Mouse (Mus musculus): ENCODE data around the gene Gm12355. TPM values are rescaled to one million over a fixed set of nuclear protein-coding genes. Genes with fewer than 3 reads are reported as not detected.
"Not testable (repeated sequence)": the region's sequence is repeated elsewhere in the genome, so short reads cannot be mapped to it uniquely, and the experiment has no call there.

Gm12355 gene
- 10 to 100 TPM in 1 of 2 experiments, 1 to 10 TPM in 1; 6.6 to 10.4 TPM for total RNA-seq (2021)
- long read RNA-seq, experiment 1, partial matches to known transcripts = 0 of 2 reads
- long read RNA-seq, experiment 1, other reads (novel, unspliced or antisense) = 0 of 2 reads
- long read RNA-seq, experiment 2 = 0 reads

- DNase-seq = no peak
Measured at GRCm38 (mm10) chr11:98625611-98626410, at the start of gene Gm12355, which contains the start of gene Gsdma3. TSS of gene Gm12355 (minus strand) at chr11:98625661. TSS of gene Gsdma3 (plus strand) at chr11:98626360.

- peak; percentile 60 to 68 for DNase-seq
Measured at GRCm38 (mm10) chr11:98673136-98673535, 47.7 kb upstream of the Gm12355 start.

- no peak for DNase-seq
Measured at GRCm38 (mm10) chr11:98672482-98672881, 47.0 kb upstream of the Gm12355 start.

GRCm38 (mm10) chr11:98671857-98672256, 46.4 kb upstream of the Gm12355 start:
- no peak for DNase-seq

GRCm38 (mm10) chr11:98671284-98671815, 45.9 kb upstream of the Gm12355 start:
- DNase-seq = no peak

- no peak for DNase-seq
Measured at GRCm38 (mm10) chr11:98668984-98669383, 43.5 kb upstream of the Gm12355 start.

DNA sequence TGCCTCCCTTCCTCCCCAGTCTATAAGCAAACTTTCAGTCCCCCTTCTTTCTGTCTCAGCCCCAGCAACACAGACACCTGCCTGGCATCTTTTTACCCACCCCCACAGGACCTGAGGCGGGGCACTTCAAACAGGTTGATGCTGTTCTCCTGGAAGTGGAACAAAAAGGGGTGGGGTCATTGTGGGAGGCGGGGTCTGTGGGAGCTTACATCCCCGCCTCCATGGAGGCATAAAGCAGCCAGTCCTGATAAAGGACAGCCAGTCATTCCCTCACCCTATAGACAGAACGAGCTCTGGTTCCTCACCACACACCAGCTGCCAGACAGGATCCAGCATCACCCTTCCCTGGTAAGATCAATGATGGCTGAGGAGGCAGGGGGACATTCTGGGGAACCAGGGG, 38.6 kb upstream of the Gm12355 start, which contains the start of gene Gsdma:
Gsdma (plus strand) TSS at position 261 of the 400 bp plus-strand sequence.
- DNase-seq = no peak

GRCm38 (mm10) chr11:98660517-98660916, 35.1 kb upstream of the Gm12355 start:
- peak; percentile 53 to 63 for DNase-seq

DNA sequence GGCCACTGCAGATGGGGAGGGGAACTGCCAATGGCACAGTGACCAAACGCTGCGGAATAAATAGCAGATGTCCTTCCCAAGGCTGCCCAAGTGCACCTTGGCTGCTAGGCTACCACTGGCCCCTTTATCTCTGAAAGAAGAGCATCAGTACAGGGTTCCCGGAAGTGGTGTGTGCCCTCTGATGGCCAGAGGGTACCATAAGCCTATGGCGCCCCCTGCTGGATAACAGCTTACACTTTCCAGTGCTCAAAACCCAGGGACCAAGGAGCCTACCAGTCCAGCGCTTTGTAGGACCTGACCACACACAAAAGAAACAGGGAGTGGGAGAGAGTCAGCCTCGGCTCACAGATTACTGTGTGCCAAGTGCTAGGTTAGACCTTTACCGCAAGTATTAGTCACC, 29.6 kb upstream of the Gm12355 start:
- DNase-seq = peak; percentile 31 to 51

- DNase-seq = no peak
Measured at GRCm38 (mm10) chr11:98646459-98646858, 21.0 kb upstream of the Gm12355 start, which contains the start of gene Gsdma2. TSS of gene Gsdma2 (plus strand) at chr11:98646759.

DNA sequence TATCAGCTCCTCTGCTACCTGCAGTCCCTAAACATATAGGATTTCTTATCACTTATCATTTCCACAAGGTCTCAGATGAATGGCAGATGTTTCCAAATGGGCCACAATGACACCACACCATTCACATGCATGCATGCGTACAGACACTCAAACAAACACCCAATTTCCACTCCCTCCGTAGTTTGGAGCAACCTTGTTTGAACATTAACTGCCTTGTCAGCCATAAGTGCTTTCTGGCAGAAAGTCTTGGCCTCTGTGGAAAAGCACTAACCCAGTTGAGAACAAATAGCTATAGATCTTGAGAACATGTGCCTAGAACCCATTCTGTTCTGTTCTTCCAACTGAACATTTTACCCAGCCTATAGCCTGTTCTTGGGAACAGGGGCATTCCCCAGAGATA, 20.5 kb upstream of the Gm12355 start:
- DNase-seq = no peak

DNA sequence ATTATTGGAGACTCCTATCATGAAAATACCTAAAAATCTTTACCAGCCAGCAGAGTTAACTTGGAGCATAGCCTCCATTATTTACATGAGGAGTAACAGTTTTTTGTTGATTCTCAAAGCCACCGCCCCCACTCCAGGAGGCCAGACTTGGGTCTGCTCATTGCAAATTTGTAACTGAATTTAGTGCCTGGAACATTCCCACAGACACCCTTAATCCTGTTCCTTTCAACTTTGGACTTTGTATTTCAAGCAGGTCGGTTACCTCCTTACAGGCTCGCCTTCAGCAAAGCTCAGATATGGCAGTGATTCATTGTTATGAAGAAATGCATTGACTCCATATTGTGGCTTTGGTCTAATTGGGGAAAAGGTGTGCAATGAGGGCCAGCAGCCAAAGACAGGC, 19.3 kb upstream of the Gm12355 start:
- no peak for DNase-seq

GRCm38 (mm10) chr11:98640091-98640490, 14.6 kb upstream of the Gm12355 start:
- no peak for DNase-seq

- DNase-seq = no peak
Measured at GRCm38 (mm10) chr11:98637501-98637900, 12.0 kb upstream of the Gm12355 start.

GRCm38 (mm10) chr11:98635312-98635970, 10.0 kb upstream of the Gm12355 start:
- DNase-seq = not testable (repeated sequence)

GRCm38 (mm10) chr11:98630646-98631045, 5.2 kb upstream of the Gm12355 start:
- DNase-seq = no peak

DNA sequence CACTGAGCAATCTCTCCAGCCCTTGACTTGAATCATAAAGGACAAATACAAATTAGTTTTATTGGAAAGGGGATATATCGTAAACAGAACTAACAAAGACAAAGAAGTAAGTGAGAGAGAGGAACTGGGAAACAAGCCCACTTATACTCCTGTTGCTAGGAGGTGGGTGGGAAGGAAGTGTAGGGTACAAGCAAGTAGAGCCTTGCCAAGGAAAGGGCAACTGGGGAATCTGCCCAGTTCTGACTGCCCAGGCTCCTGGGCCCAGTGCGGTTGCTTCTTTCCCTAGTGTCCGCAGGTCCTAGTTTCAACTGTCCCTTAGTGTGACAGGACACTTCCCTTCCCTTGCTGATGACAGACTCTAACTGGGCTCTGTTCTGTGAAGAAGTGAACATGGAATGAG, 3.2 kb upstream of the Gm12355 start:
- no peak for DNase-seq

DNA sequence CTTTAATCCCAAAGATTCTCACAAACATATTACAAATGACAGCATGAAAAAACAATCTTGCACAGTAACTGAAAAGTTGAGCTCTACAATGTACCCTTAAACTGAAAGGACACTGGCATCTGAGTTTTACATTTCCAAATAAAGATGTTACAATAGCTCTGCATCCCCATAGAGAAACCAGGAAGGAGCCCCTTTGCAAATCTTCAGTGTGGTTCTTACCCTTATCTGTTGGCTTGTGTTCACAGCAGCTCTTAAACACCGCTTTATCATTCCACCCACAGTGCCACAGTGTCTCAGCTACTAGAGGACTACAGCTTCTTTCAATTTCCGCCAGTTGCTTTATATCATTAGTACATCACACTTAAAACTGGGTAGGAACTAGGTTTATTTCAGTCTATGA, 1.1 kb downstream of the Gm12355 start:
- not testable (repeated sequence) for DNase-seq

DNA sequence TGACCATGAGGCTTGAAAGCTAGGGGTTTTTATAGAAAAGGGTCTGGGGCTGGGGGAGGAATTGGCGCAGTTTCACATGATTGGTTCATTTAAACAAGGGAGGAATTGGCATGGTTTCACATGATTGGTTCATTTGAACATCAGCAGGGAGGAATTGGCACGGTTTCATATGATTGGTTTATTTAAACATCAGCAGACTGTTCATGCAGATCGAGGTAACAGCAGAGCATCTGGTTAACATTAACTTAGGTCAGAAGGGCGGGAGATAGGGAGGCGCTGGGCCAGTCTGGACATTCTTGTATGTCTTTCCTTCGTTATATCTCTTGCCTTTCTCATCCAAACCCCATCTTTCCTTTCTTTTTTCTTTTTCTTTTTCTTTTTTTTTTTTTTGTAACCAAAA, 1.5 kb downstream of the Gm12355 start:
- DNase-seq = not testable (repeated sequence)

DNA sequence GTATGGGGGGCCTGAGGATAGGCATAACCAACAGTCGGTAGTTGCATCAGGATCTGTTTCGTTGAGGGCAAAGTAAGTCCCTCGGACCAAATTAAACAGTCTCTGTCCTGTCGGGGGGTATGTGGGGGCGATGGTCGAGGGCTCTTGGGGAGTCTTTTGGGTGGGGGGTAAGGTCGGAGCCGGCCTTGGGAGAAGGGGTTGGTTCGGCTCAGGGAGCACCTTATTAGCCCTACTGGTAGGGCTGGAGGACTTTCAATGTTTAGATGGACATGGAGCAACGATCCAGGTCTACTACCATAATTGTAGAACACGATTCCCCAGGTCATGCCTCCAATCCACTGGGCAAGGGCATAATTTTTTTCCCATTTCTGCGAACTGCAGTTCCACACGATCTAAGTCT, 4.7 kb downstream of the Gm12355 start:
- DNase-seq = no peak

DNA sequence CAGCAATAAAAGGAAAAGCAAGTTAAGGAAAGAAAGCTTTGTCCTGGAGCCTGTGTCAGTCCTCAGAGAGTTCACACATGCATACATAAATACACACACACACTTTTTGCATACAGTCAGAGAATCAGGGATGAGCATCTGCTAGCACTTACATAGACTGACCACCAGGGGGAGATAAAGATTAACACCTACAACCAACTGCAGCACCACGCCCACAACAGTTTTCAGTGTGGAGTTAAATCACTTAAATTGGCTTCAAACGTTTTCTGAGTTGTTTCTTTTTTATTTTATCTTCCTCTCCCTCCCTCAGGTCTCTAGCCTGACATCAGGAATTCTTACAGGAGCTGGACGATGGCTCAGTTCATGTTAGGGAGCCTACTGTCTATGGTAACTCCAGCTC, 18.7 kb downstream of the Gm12355 start:
- DNase-seq = peak; percentile 48 to 71

DNA sequence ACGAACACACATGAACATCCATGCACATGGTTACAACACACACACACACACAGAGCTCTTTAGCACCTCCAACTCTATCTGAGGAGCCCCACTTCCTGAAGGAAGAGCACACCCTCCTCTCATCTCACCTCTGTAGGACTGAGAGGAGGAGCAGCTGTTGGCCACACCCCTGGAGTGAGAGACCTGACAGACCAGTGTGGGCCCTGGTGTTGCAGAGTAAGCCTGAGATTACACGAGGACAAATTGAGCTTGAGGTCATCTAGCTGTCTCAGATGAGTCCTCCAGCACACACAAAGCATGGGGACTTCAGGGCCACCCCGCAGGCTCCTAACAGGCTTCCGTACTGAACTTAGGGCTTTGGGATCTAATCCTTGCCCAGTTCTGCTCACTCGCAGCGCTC, 20.6 kb downstream of the Gm12355 start:
- not testable (repeated sequence) for DNase-seq

DNA sequence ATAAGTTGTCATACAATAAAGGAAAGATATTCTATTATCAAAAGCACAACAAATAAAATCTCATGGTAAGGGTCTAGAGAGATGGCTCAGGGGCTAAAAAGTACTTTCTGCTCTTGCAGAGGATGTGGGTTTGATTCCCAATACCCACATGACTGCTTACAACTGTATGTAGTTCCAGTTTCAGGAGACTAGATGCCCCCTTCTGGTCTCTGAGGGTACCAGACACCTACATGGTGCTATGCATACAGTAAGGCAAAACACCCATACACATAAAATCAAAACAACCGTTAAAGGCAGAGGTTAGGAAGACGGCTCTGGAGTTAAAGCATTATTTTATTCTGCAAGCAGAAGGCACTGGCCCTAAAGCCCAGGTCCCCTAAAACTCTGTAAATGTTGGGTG, 21.5 kb downstream of the Gm12355 start:
- DNase-seq = no peak

Measured in heart, adult 18-20 months (tissue).